Mouse (Mus musculus): ENCODE measurements at regions not wholly inside any gene's neighbourhood (a gene's known extent, or its start where the extent isn't known, plus 50 kb on each side); places are given as distances from the start of the nearest gene placed in this dataset.

GRCm38 (mm10) chr1:110605760-110606159 lies 371.6 kb downstream of the Cdh19 start:
- no peak for TF ChIP-seq CTCF (conservative IDR thresholded peaks at IDR 0.05)
- no peak overlapping the region for H3K4me3 ChIP-seq
- H3K27ac ChIP-seq, result no peak overlapping the region
- DNase-seq (ENCODE audit: low spot score in 2 of 2), result peak in 1 of 2 experiments; percentile 1

- no peak overlapping the region for H3K27ac ChIP-seq
- TF ChIP-seq CTCF (conservative IDR thresholded peaks at IDR 0.05), result no peak
- H3K4me3 ChIP-seq, result no peak overlapping the region
- no peak for DNase-seq (ENCODE audit: low spot score in 2 of 2)
These were observed 396.1 kb downstream of the Cdh19 start for GRCm38 (mm10) chr1:110581247-110581646.

Data from layer of hippocampus, adult 2 months (tissue).